Mouse (Mus musculus) C2C12 (cell line): ENCODE results near the gene Cped1. TPM values are rescaled to one million over a fixed set of nuclear protein-coding genes. Genes with fewer than 3 reads are reported as not detected.

Source experiments
- H3K27me3 ChIP-seq: one replicate; pipeline ENCODE4 v1.6.1; 2011; ENCODE audit not compliant: control insufficient read depth, insufficient read depth, insufficient read length
- H3K36me3 ChIP-seq: one replicate; pipeline ENCODE4 v1.6.1; 2011; ENCODE audit not compliant: control insufficient read depth, insufficient read depth
- H3K4me3 ChIP-seq: one replicate; pipeline ENCODE4 v1.5.1; 2011; ENCODE audit warnings: mild to moderate bottlenecking, control low read depth; ENCODE audit not compliant: poor library complexity, insufficient read depth, severe bottlenecking
- H3K79me2 ChIP-seq: one replicate; pipeline ENCODE4 v1.6.1; 2011; ENCODE audit not compliant: control insufficient read depth, insufficient read depth
- H3K79me3 ChIP-seq: one replicate; pipeline ENCODE4 v1.6.1; 2011; ENCODE audit warnings: low read depth, control low read depth
- H3ac ChIP-seq: one replicate; pipeline ENCODE3; 2011; ENCODE audit warnings: low read depth; ENCODE audit not compliant: control insufficient read depth, insufficient read length
- CEBPB ChIP-seq: IDR thresholded peaks from one replicate; pipeline ENCODE4 v1.6.1; 2011; ENCODE audit warnings: low read depth, mild to moderate bottlenecking, control low read depth, moderate library complexity
- CTCF ChIP-seq: IDR thresholded peaks from one replicate; pipeline ENCODE4 v1.5.1; 2011; ENCODE audit not compliant: control insufficient read depth, insufficient read depth, insufficient read length
- FOSL1 ChIP-seq: IDR thresholded peaks from one replicate; pipeline ENCODE4 v1.8.0; 2011; ENCODE audit warnings: mild to moderate bottlenecking, low read length; ENCODE audit not compliant: poor library complexity, insufficient read depth, severe bottlenecking
- MAX ChIP-seq: IDR thresholded peaks from one replicate; pipeline ENCODE4 v1.6.1; 2011; ENCODE audit warnings: mild to moderate bottlenecking, control low read depth
- MYOD1 ChIP-seq: IDR thresholded peaks from one replicate; pipeline ENCODE4 v1.6.1; 2011; ENCODE audit warnings: low read depth; ENCODE audit not compliant: control insufficient read depth, insufficient read length
- MYOG ChIP-seq: IDR thresholded peaks from one replicate; pipeline ENCODE4 v1.6.1; 2011; ENCODE audit not compliant: control insufficient read depth, insufficient read length; ENCODE audit errors: extremely low read depth
- USF1 ChIP-seq: IDR thresholded peaks from one replicate; pipeline ENCODE4 v1.6.1; 2011; ENCODE audit warnings: low read depth, mild to moderate bottlenecking, control low read depth, moderate library complexity
- polyA plus RNA-seq: library from polyadenylated mRNA; unstranded; fragments of >200 nt; fragmentation: generic; extraction: Trizol; gene quantifications from one replicate; pipeline ENCODE4 v1.2.1, GENCODE M21; 2012; ENCODE audit warnings: missing spikeins

The Cped1 gene
- polyA plus RNA-seq, 1 experiment = 1.2 TPM

- Histone ChIP-seq H3K36me3 (no peaks in the 10 kb centered on the region), H3ac (no peak overlapping the region), H3K27me3 (no peaks in the 10 kb centered on the region), H3K79me2 (no peaks in the 10 kb centered on the region), H3K79me3 (no peaks in the 10 kb centered on the region), H3K4me3 (no peak overlapping the region)
- TF ChIP-seq CEBPB = no peak
- no peak for TF ChIP-seq USF1
- TF ChIP-seq FOSL1 = no peak
- TF ChIP-seq MAX = no peak
- no peak for TF ChIP-seq MYOD1
- no peak for TF ChIP-seq MYOG
Observed at GRCm38 (mm10) chr6:22074232-22075083, 88.7 kb downstream of the Cped1 start.

- no peak overlapping the region for H3ac ChIP-seq
- H3K4me3 ChIP-seq = no peak overlapping the region
Observed at GRCm38 (mm10) chr6:22078686-22079264, 93.1 kb downstream of the Cped1 start.

DNA sequence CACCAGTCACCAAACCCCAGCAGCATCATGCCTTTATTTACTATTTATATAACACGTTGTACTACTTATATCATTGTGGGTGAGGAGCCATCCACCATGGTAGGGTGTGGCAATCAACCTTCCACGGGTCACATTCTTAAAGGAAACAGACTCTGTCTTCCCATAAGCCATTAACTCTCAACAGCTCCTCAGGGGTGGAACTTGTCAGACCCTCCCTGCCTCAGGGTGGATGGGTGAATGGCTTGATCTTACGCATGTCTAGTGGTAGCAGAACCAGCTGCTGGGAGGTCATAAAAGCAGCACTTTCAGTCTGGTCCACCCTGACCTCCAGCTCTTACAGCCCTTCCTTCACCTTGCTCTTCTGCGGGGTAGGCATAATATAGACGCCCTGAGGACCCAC, 100.3 kb downstream of the Cped1 start:
- no peaks in the 10 kb centered on the region for H3K36me3 ChIP-seq
- no peak overlapping the region for H3ac ChIP-seq
- no peaks in the 10 kb centered on the region for H3K27me3 ChIP-seq
- TF ChIP-seq CEBPB (no peak), MAX (no peak), FOSL1 (no peak), MYOG (no peak), CTCF (no peak), MYOD1 (no peak), USF1 (no peak)
- no peaks in the 10 kb centered on the region for H3K79me3 ChIP-seq
- H3K4me3 ChIP-seq = no peak overlapping the region
- no peaks in the 10 kb centered on the region for H3K79me2 ChIP-seq

More at GRCm38 (mm10) chr6:22078686-22079264, 93.1 kb downstream of the Cped1 start:
- Histone ChIP-seq H3K27me3 (no peaks in the 10 kb centered on the region), H3K79me2 (no peaks in the 10 kb centered on the region), H3K36me3 (no peaks in the 10 kb centered on the region), H3K79me3 (no peaks in the 10 kb centered on the region)
- TF ChIP-seq FOSL1 (no peak), CEBPB (no peak), USF1 (no peak), CTCF (no peak), MYOG (no peak), MAX (no peak), MYOD1 (no peak)

DNA sequence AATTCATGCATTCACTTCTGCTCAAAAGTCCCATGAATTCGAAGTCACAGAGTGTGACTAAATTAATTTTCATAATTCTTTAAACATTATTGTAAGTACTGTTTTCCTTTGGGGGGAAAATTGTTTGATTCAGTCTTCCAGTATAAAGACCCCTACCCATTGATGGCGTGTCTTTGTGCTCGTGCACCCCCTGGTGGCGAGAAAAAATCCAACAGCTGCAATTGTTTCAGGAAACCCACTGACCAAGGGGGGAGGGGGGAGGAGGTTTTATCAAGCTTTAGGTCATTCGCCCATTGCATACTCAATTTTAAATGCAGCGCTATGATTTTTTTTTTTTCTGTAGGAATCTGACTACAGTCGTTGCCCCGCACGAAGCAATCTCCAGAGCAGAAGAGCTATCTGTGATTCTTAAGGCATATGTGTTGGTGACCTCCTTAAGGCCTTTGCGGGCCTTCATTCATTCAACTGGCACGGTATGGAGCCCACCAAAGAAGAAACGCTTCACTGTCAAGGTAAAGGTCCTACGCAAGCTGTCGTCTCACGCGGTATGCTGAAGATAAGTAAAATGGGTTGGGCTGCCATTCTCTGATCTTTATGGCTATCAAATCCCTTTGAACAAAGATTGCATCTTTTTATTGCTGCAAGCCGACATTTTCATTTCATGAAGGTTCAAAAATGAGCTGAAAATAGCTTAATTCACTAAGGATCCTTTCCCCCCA, 102.8 kb downstream of the Cped1 start:
- Histone ChIP-seq H3K79me2 (no peaks in the 10 kb centered on the region), H3K27me3 (no peaks in the 10 kb centered on the region), H3ac (no peak overlapping the region), H3K4me3 (no peak overlapping the region), H3K36me3 (no peaks in the 10 kb centered on the region), H3K79me3 (no peaks in the 10 kb centered on the region)
- TF ChIP-seq MAX (no peak), MYOG (no peak), CTCF (no peak), FOSL1 (no peak)

DNA sequence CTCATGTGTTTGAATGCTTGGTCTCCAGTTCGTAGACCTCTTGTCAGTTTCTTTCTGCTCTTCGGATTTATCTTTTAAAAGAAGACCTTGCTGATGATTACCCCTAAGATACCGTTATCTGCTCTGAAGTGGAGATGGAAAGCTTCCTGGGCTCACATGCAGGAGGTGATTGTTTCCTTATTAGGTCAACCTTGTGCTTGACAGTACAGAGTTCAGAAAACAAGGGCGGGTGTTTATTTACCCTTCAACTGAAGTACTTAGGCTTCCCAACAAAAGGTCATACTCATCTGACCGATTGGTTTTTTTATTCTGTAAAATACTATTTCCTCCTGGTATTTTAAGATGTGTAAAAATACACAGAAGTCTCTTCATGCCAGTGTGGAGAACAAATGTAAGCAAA, 106.1 kb downstream of the Cped1 start:
- no peak overlapping the region for H3K4me3 ChIP-seq
- no peaks in the 10 kb centered on the region for H3K36me3 ChIP-seq
- no peaks in the 10 kb centered on the region for H3K79me2 ChIP-seq
- TF ChIP-seq FOSL1 (no peak), USF1 (no peak), CEBPB (no peak), MAX (no peak), CTCF (no peak), MYOG (no peak), MYOD1 (no peak)
- H3K79me3 ChIP-seq = no peaks in the 10 kb centered on the region
- H3ac ChIP-seq = no peak overlapping the region
- no peaks in the 10 kb centered on the region for H3K27me3 ChIP-seq
